Mouse (Mus musculus): ENCODE measurements around the gene Dennd5a. TPM values are rescaled to one million over a fixed set of nuclear protein-coding genes. Genes with fewer than 3 reads are reported as not detected.
"Not testable (repeated sequence)": the region's sequence is repeated elsewhere in the genome, so short reads cannot be mapped to it uniquely, and the experiment has no call there.

Gene Dennd5a
- polyA plus RNA-seq, 1 experiment from 2014 or later, result 66.1 TPM

GRCm38 (mm10) chr7:109998388-109998787, 38.1 kb upstream of the Dennd5a start:
- H3K9ac ChIP-seq (ENCODE audit: low read length), result no peak overlapping the region
- H3K27me3 ChIP-seq (ENCODE audit: control insufficient read depth, insufficient read depth, low read length), result no peaks in the 10 kb centered on the region
- no peaks in the 10 kb centered on the region for H3K36me3 ChIP-seq (ENCODE audit: control insufficient read depth, insufficient read depth, low read length)
- ATAC-seq (ENCODE audit: insufficient number of reproducible peaks, insufficient read depth, low FRiP score, low read depth), result no peak
- no peak overlapping the region for H3K27ac ChIP-seq (replicated peaks in 1 of 2; ENCODE audit: control insufficient read depth in 1 of 2, insufficient read depth in 1 of 2, low read depth in 2 of 2, low read length in 2 of 2)
- no peak overlapping the region for H3K4me2 ChIP-seq (ENCODE audit: low read length)
- H3K4me3 ChIP-seq (ENCODE audit: control insufficient read depth in 1 of 2, insufficient read depth in 1 of 2, low read depth in 1 of 2, low read length in 2 of 2), result no peak overlapping the region
- peaks cover 7 to 14% of the 10 kb centered on the region in 2 experiments for H3K4me1 ChIP-seq (ENCODE audit: control insufficient read depth in 2 of 2, insufficient read depth in 2 of 2, low read length in 2 of 2)
- 86% methylated on average over 4 of the region's 4 CpGs for WGBS
- no peaks in the 10 kb centered on the region for H3K9me3 ChIP-seq (ENCODE audit: control insufficient read depth, low read length)

GRCm38 (mm10) chr7:109993157-109993959, 33.1 kb upstream of the Dennd5a start:
- Histone ChIP-seq H3K9ac (ENCODE audit: low read length) (peak overlapping the region; percentile 42), H3K36me3 (ENCODE audit: control insufficient read depth, insufficient read depth, low read length) (no peaks in the 10 kb centered on the region), H3K9me3 (ENCODE audit: control insufficient read depth, low read length) (no peaks in the 10 kb centered on the region), H3K4me3 (ENCODE audit: control insufficient read depth in 1 of 2, insufficient read depth in 1 of 2, low read depth in 1 of 2, low read length in 2 of 2) (no peak overlapping the region), H3K4me1 (ENCODE audit: control insufficient read depth in 2 of 2, insufficient read depth in 2 of 2, low read length in 2 of 2) (peaks cover 5 to 18% of the 10 kb centered on the region in 2 experiments), H3K27ac (replicated peaks in 1 of 2; ENCODE audit: control insufficient read depth in 1 of 2, insufficient read depth in 1 of 2, low read depth in 2 of 2, low read length in 2 of 2) (peak overlapping the region; percentile 85 to 97), H3K27me3 (ENCODE audit: control insufficient read depth, insufficient read depth, low read length) (no peaks in the 10 kb centered on the region), H3K4me2 (ENCODE audit: low read length) (peak overlapping the region; percentile 13)
- WGBS, result 41% methylated on average over 2 of the region's 2 CpGs
- ATAC-seq (ENCODE audit: insufficient number of reproducible peaks, insufficient read depth, low FRiP score, low read depth), result peak; percentile 83

GRCm38 (mm10) chr7:109991286-109991685, 31.0 kb upstream of the Dennd5a start:
- H3K36me3 ChIP-seq (ENCODE audit: control insufficient read depth, insufficient read depth, low read length), result no peaks in the 10 kb centered on the region
- 90% methylated on average over 1 of the region's 1 CpGs for WGBS
- peaks cover 5 to 18% of the 10 kb centered on the region in 2 experiments for H3K4me1 ChIP-seq (ENCODE audit: control insufficient read depth in 2 of 2, insufficient read depth in 2 of 2, low read length in 2 of 2)
- no peak overlapping the region for H3K4me3 ChIP-seq (ENCODE audit: control insufficient read depth in 1 of 2, insufficient read depth in 1 of 2, low read depth in 1 of 2, low read length in 2 of 2)
- no peaks in the 10 kb centered on the region for H3K27me3 ChIP-seq (ENCODE audit: control insufficient read depth, insufficient read depth, low read length)
- H3K9ac ChIP-seq (ENCODE audit: low read length), result no peak overlapping the region
- ATAC-seq (ENCODE audit: insufficient number of reproducible peaks, insufficient read depth, low FRiP score, low read depth), result no peak
- no peaks in the 10 kb centered on the region for H3K9me3 ChIP-seq (ENCODE audit: control insufficient read depth, low read length)
- H3K4me2 ChIP-seq (ENCODE audit: low read length), result no peak overlapping the region
- no peak overlapping the region for H3K27ac ChIP-seq (replicated peaks in 1 of 2; ENCODE audit: control insufficient read depth in 1 of 2, insufficient read depth in 1 of 2, low read depth in 2 of 2, low read length in 2 of 2)

GRCm38 (mm10) chr7:109986775-109987174, 26.5 kb upstream of the Dennd5a start, which contains the start of gene Tmem41b:
Tmem41b (minus strand) TSS chr7:109986929.
- Histone ChIP-seq H3K9ac (ENCODE audit: low read length) (peak within 1 kb of the TSS; percentile 80), H3K4me2 (ENCODE audit: low read length) (peak within 1 kb of the TSS; percentile 87), H3K27ac (replicated peaks in 1 of 2; ENCODE audit: control insufficient read depth in 1 of 2, insufficient read depth in 1 of 2, low read depth in 2 of 2, low read length in 2 of 2) (peak within 1 kb of the TSS; percentile 82 to 91), H3K36me3 (ENCODE audit: control insufficient read depth, insufficient read depth, low read length) (peaks cover 21% of the 10 kb centered on the region), H3K4me3 (ENCODE audit: control insufficient read depth in 1 of 2, insufficient read depth in 1 of 2, low read depth in 1 of 2, low read length in 2 of 2) (peak within 1 kb of the TSS; percentile 66 to 67)
- WGBS, result 38% methylated on average over 6 of the region's 6 CpGs
- H3K9me3 ChIP-seq (ENCODE audit: control insufficient read depth, low read length); ATAC-seq (ENCODE audit: insufficient number of reproducible peaks, insufficient read depth, low FRiP score, low read depth); H3K4me1 ChIP-seq (ENCODE audit: control insufficient read depth in 2 of 2, insufficient read depth in 2 of 2, low read length in 2 of 2); H3K27me3 ChIP-seq (ENCODE audit: control insufficient read depth, insufficient read depth, low read length): not testable (repeated sequence)

GRCm38 (mm10) chr7:109986133-109986669, 25.9 kb upstream of the Dennd5a start:
- peak overlapping the region; percentile 87 for H3K4me2 ChIP-seq (ENCODE audit: low read length)
- under 1% methylated on average over 43 of the region's 43 CpGs for WGBS
- no peaks in the 10 kb centered on the region for H3K27me3 ChIP-seq (ENCODE audit: control insufficient read depth, insufficient read depth, low read length)
- peak overlapping the region; percentile 66 to 67 for H3K4me3 ChIP-seq (ENCODE audit: control insufficient read depth in 1 of 2, insufficient read depth in 1 of 2, low read depth in 1 of 2, low read length in 2 of 2)
- peaks cover 0 to 8% of the 10 kb centered on the region in 2 experiments; a peak in 2 of 4 replicates for H3K4me1 ChIP-seq (ENCODE audit: control insufficient read depth in 2 of 2, insufficient read depth in 2 of 2, low read length in 2 of 2)
- H3K9ac ChIP-seq (ENCODE audit: low read length), result peak overlapping the region; percentile 80
- peak overlapping the region; percentile 82 to 91 for H3K27ac ChIP-seq (replicated peaks in 1 of 2; ENCODE audit: control insufficient read depth in 1 of 2, insufficient read depth in 1 of 2, low read depth in 2 of 2, low read length in 2 of 2)
- H3K9me3 ChIP-seq (ENCODE audit: control insufficient read depth, low read length), result no peaks in the 10 kb centered on the region
- peaks cover 27% of the 10 kb centered on the region for H3K36me3 ChIP-seq (ENCODE audit: control insufficient read depth, insufficient read depth, low read length)
- ATAC-seq (ENCODE audit: insufficient number of reproducible peaks, insufficient read depth, low FRiP score, low read depth), result peak; percentile 99

GRCm38 (mm10) chr7:109985661-109986132, 25.4 kb upstream of the Dennd5a start:
- Histone ChIP-seq H3K9ac (ENCODE audit: low read length) (peak overlapping the region; percentile 80), H3K4me1 (ENCODE audit: control insufficient read depth in 2 of 2, insufficient read depth in 2 of 2, low read length in 2 of 2) (peaks cover 0 to 8% of the 10 kb centered on the region in 2 experiments; a peak in 2 of 4 replicates), H3K4me2 (ENCODE audit: low read length) (peak overlapping the region; percentile 87), H3K27me3 (ENCODE audit: control insufficient read depth, insufficient read depth, low read length) (no peaks in the 10 kb centered on the region), H3K36me3 (ENCODE audit: control insufficient read depth, insufficient read depth, low read length) (peaks cover 28% of the 10 kb centered on the region), H3K4me3 (ENCODE audit: control insufficient read depth in 1 of 2, insufficient read depth in 1 of 2, low read depth in 1 of 2, low read length in 2 of 2) (peak overlapping the region; percentile 66 to 67), H3K9me3 (ENCODE audit: control insufficient read depth, low read length) (no peaks in the 10 kb centered on the region), H3K27ac (replicated peaks in 1 of 2; ENCODE audit: control insufficient read depth in 1 of 2, insufficient read depth in 1 of 2, low read depth in 2 of 2, low read length in 2 of 2) (peak overlapping the region; percentile 53 to 91)
- ATAC-seq (ENCODE audit: insufficient number of reproducible peaks, insufficient read depth, low FRiP score, low read depth), result peak; percentile 31
- WGBS, result 0% methylated on average over 27 of the region's 27 CpGs

- not testable (repeated sequence) for ATAC-seq (ENCODE audit: insufficient number of reproducible peaks, insufficient read depth, low FRiP score, low read depth); H3K9ac ChIP-seq (ENCODE audit: low read length); H3K9me3 ChIP-seq (ENCODE audit: control insufficient read depth, low read length); H3K4me1 ChIP-seq (ENCODE audit: control insufficient read depth in 2 of 2, insufficient read depth in 2 of 2, low read length in 2 of 2); H3K4me2 ChIP-seq (ENCODE audit: low read length); H3K27ac ChIP-seq (replicated peaks in 1 of 2; ENCODE audit: control insufficient read depth in 1 of 2, insufficient read depth in 1 of 2, low read depth in 2 of 2, low read length in 2 of 2); H3K4me3 ChIP-seq (ENCODE audit: control insufficient read depth in 1 of 2, insufficient read depth in 1 of 2, low read depth in 1 of 2, low read length in 2 of 2); H3K27me3 ChIP-seq (ENCODE audit: control insufficient read depth, insufficient read depth, low read length)
- WGBS, result 80% methylated on average over 5 of the region's 5 CpGs
- peaks cover 39% of the 10 kb centered on the region for H3K36me3 ChIP-seq (ENCODE audit: control insufficient read depth, insufficient read depth, low read length)
Observed at GRCm38 (mm10) chr7:109984608-109985007, 24.3 kb upstream of the Dennd5a start.

Data from heart, embryonic 14.5 days (tissue).